Mouse (Mus musculus): ENCODE measurements around the gene Zmynd8.

Gene Zmynd8

GRCm38 (mm10) chr2:165858453-165859384 lies 40.1 kb downstream of the Zmynd8 start:
- DNase-seq (ENCODE audit: low read depth, low spot score), result no peak

GRCm38 (mm10) chr2:165857841-165858426 lies 40.9 kb downstream of the Zmynd8 start:
- DNase-seq (ENCODE audit: low read depth, low spot score), result no peak

- DNase-seq (ENCODE audit: low read depth, low spot score), result no peak
Measured at GRCm38 (mm10) chr2:165857395-165857831, 41.4 kb downstream of the Zmynd8 start.

- no peak for DNase-seq (ENCODE audit: low read depth, low spot score)
Measured at GRCm38 (mm10) chr2:165856611-165857200, 42.1 kb downstream of the Zmynd8 start.

GRCm38 (mm10) chr2:165855641-165856301 lies 43.0 kb downstream of the Zmynd8 start:
- DNase-seq (ENCODE audit: low read depth, low spot score), result no peak

- DNase-seq (ENCODE audit: low read depth, low spot score), result no peak
Measured at GRCm38 (mm10) chr2:165854207-165854968, 44.4 kb downstream of the Zmynd8 start.

GRCm38 (mm10) chr2:165852896-165853633 lies 45.8 kb downstream of the Zmynd8 start:
- no peak for DNase-seq (ENCODE audit: low read depth, low spot score)

GRCm38 (mm10) chr2:165852453-165852852 lies 46.4 kb downstream of the Zmynd8 start:
- no peak for DNase-seq (ENCODE audit: low read depth, low spot score)

- no peak for DNase-seq (ENCODE audit: low read depth, low spot score)
Measured at GRCm38 (mm10) chr2:165851811-165852415, 46.9 kb downstream of the Zmynd8 start.

GRCm38 (mm10) chr2:165850826-165851225 lies 48.0 kb downstream of the Zmynd8 start:
- DNase-seq (ENCODE audit: low read depth, low spot score), result no peak

GRCm38 (mm10) chr2:165849129-165849528 lies 49.7 kb downstream of the Zmynd8 start:
- DNase-seq (ENCODE audit: low read depth, low spot score), result no peak

- no peak for DNase-seq (ENCODE audit: low read depth, low spot score)
Measured at GRCm38 (mm10) chr2:165846787-165847186, 52.0 kb downstream of the Zmynd8 start.

- DNase-seq (ENCODE audit: low read depth, low spot score), result no peak
Measured at GRCm38 (mm10) chr2:165845490-165845889, 53.3 kb downstream of the Zmynd8 start.

- DNase-seq (ENCODE audit: low read depth, low spot score), result no peak
Measured at GRCm38 (mm10) chr2:165843350-165843749, 55.5 kb downstream of the Zmynd8 start.

- no peak for DNase-seq (ENCODE audit: low read depth, low spot score)
Measured at GRCm38 (mm10) chr2:165842241-165842640, 56.6 kb downstream of the Zmynd8 start.

- DNase-seq (ENCODE audit: low read depth, low spot score), result no peak
Measured at GRCm38 (mm10) chr2:165841805-165842204, 57.0 kb downstream of the Zmynd8 start.

GRCm38 (mm10) chr2:165840852-165841251 lies 58.0 kb downstream of the Zmynd8 start:
- no peak for DNase-seq (ENCODE audit: low read depth, low spot score)

- DNase-seq (ENCODE audit: low read depth, low spot score), result no peak
Measured at GRCm38 (mm10) chr2:165839317-165839652, 59.5 kb downstream of the Zmynd8 start.

GRCm38 (mm10) chr2:165838606-165839316 lies 60.1 kb downstream of the Zmynd8 start:
- DNase-seq (ENCODE audit: low read depth, low spot score), result no peak

- DNase-seq (ENCODE audit: low read depth, low spot score), result no peak
Measured at GRCm38 (mm10) chr2:165834601-165835000, 64.2 kb downstream of the Zmynd8 start.
